Mouse (Mus musculus) embryo, embryonic 10 days (tissue): ENCODE data around the gene Pgrmc1.
"Not testable (repeated sequence)": the region's sequence is repeated elsewhere in the genome, so short reads cannot be mapped to it uniquely, and the experiment has no call there.

Experiments
- DNase-seq: peaks from one replicate; pipeline ENCODE4 v3.0.0-alpha.2; 2015; ENCODE audit warnings: low spot score

The Pgrmc1 gene

DNA sequence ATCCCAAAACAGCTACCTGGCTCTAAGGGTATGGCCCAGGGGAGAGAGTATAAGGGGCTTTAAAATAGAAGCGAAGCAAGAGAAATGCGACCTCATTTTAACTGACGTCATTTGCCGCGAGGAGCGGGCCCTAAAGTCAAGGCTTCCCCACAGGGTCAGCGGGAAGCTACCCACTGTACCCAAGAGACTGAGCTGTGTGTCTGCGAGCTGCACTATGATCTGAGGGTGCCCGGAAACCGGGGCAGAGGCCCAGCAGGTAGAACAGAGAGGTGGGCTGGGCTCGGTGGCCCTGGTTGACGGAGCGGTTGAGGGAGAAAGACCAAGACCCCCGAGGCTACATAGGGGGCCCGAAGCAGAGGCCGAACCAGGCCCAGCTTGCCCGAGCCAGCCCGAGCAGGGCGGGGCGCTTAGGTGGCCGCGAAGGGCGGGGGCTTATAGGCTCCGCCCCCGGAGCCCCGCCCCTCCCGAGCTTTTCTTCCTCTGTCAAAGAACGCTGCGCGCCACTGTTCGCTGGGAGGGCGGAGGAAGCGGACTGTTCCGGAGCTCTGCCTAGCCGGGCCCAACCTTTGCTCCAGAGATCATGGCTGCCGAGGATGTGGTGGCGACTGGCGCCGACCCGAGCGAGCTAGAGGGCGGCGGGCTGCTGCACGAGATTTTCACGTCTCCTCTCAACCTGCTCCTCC lies at the start of gene Pgrmc1:
TSS of gene Pgrmc1 (plus strand) at position 500 of the 683 bp plus-strand sequence.
- DNase-seq, result peak; percentile 79

DNA sequence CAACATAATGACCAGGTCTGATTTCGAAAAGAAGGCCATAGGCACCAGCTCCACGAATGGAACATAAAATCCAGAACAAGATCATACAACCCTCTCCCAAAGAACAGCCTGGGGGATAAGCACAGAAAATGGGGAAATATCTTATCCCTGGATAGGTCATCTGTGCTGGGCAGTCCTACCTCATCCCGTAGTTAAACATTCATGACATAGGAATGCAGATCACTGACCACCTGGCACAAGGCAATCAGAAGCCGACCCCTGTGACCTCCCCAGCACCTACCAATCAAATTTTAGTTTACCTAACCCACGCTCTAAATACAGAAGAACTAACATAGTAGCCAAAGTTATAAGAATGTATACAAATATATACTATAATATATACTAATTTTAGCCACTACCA lies 49.2 kb upstream of the Pgrmc1 start:
- no peak for DNase-seq

- DNase-seq, result peak; percentile 42
Observed at GRCm38 (mm10) chrX:36550906-36551305, 47.1 kb upstream of the Pgrmc1 start.

GRCm38 (mm10) chrX:36551351-36551750 lies 46.7 kb upstream of the Pgrmc1 start:
- no peak for DNase-seq

DNA sequence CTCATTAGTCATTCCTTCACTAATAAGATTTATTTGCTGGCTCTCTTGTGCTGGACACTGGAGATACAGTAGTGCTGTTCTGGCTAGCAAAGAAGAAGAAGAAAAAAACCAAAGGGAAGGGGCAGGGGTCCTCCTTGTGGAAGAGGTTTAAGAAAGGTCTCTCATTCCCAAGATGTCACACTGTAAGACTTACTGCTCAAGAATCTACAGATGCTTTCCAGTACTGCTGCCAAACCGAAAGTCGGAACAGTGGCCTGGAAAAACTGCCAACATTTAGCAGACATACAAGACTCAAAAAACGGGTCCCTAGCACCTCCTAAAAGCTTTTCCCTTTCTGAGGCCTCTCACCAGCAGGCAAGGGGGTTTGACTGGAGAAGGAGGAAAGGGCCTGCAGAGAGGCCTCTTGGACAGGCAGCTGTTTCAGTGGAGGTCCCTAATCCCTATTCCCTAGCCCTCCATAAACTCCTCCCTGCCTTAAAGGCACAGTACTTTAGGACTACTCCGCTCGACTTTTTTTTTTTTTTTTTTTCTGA lies 45.9 kb upstream of the Pgrmc1 start:
- peak; percentile 37 for DNase-seq

DNA sequence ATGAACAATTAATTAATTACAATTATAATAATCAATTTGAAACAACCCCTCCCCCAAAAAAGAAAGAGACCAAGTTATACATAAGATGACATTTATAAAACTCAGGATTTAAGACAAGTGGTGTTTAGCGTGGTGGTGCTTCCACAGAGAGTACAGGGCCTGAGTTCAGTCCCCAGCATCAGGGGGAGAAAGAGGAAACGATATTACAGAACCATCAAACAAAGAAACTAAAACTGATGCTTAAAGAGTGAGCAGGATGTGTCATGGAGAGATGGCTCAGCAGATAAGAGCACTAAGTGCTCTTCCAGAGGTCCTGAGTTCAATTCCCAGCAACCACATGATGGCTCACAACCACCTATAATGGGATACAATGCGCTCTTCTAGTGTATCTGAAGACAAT lies 45.3 kb upstream of the Pgrmc1 start:
- DNase-seq, result no peak

DNA sequence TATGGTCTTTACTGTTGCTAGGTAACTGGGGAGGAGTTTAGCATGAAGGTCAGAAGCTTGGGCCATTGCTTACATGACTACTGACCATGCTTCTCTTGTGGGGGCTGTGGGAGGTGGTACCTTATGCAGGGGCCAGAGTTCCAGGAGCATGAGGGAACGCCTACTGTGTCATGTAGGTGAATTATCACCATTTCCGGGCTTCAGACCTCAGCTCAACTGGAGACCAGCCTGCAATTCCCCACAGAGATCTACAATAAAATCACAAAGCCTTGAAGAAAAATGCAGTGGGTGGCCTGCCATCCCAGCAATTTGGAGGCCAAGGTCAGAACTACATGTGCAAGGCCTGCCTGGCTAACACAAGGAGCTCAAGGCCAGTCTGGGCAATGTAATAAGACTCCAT lies 42.8 kb upstream of the Pgrmc1 start:
- DNase-seq, result not testable (repeated sequence)

DNA sequence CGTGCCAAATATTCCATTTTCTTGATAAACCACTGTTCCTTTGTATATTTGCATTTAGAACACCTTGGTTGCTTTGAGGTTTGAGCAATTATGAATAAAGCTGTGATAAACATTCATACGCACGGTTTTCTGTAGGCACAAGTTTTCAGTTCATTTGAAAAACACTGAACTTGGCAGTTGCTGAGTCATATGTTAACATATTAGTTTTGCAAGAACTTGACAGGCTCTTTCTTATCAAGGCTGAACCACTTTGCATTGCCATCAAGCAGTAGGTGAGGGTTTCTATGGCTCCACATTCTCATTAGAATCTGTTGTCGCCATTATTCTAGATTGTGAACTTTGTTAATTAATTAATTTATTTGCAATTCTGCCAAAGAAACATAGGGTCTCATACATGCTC lies 37.8 kb upstream of the Pgrmc1 start:
- no peak for DNase-seq

DNA sequence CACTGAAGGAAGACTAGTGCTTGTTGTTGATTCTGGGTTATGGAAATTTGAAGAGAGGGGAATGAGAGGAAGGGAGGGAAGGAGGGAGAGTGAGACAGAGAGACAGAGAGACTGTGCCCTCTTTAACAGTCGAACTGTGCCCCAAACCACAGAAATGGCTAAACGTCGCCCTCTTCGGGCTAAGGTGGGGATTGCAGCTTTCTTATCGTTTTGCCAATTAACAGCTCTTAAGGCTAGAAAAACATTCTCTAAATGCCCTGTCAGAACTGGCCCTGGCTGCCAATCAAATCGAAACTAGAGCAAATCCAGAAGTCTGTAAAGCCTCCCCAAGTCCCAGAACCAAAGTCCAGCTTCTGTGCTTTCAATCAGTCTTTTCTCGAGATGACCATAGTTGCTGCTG lies 36.4 kb upstream of the Pgrmc1 start:
- peak; percentile 53 for DNase-seq

DNA sequence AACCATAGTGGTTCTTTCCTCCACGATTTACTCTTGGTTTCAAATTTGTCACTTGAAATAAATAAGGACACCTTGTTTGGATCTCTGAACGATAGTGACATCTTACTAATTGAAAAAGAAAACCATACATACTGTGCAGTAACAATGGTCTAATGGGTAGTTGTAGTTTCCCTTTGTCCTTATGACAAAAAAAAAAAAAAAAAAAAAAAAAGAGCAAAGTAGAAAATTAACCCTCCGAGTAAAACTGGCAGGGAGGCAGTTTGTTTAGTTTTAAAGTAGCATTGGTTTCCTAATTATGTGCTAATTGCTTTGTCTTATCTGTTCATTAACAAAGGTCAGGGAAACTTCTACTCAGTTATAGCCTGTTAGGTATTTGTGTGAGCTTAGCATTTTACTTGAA lies 35.9 kb upstream of the Pgrmc1 start:
- no peak for DNase-seq

DNA sequence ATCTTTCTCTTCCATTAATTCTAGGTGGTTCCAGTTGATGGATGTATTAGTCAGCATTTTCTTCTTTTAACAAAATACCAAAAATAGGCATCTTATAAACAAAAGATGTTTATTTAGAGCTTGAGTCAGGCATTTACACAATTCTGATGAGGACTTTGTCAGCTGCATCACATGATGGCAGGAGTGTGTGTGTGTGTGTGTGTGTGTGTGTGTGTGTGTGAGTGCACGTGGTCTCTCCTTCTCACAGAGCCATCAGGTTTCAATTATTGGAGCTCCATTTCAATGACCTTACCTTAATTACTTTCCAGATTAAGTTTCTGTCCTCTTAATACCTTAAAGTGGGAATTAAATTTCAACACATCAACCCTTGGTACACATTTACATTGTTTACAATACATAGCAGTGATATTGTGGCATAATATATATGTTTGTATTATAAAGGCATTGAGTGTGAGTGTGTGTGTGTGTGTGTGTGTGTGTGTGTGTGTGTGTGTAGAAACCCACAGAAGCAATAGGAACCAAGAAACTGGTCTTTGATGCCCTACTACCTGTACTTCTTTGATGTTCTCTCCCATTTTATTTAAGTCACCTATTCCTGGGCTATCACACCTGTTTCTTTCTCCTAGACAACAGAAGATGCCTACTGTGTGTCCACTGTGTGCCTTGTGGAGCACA lies 11.2 kb upstream of the Pgrmc1 start:
- DNase-seq, result no peak

DNA sequence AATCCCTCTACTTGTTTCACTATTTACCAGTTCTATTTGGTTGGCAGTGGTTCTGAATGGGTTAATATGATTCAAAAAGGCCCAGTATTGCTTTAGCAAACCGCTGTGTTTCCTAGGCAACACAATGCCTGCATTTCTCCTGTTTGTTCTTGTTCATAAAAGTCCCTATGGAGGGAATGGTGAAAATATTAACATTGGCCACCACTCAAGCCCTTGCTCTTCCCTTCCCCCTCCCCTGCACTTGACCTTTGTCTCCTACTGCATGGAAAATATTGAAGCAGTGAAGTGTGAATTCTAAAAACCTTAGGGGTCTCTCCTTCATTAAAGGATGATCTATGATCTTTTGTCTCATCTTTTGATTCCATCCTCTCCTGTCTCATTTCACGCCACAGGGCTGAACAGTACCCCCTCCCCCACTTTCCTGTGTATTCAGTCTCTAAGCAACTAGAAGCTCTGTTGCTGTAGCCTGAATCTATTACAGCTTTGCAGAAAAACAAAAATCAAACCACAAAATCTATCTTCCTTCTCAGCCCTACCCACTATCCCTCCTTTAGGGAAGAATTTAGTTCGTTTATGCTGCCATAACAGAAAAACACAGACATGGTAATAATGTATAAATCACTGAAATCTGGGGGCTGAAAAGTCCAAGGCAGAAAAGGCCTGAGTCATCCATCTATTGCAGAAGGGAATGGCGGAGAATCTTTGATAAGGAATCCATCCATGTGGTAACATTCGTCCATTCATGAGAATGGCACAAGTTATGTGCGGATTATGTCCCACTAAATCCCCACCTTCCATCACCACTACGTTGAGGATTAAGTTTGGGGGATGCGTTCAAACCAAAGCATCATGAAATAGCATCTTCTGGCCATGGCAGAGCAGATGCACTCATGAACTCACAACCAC lies 10.4 kb upstream of the Pgrmc1 start:
- DNase-seq, result no peak

- DNase-seq, result no peak
Observed at GRCm38 (mm10) chrX:36590266-36590665, 7.7 kb upstream of the Pgrmc1 start.

GRCm38 (mm10) chrX:36591120-36591519 lies 6.9 kb upstream of the Pgrmc1 start:
- DNase-seq, result no peak

GRCm38 (mm10) chrX:36591539-36591938 lies 6.5 kb upstream of the Pgrmc1 start:
- no peak for DNase-seq

- DNase-seq, result no peak
Observed at GRCm38 (mm10) chrX:36595247-36595646, 2.8 kb upstream of the Pgrmc1 start.

GRCm38 (mm10) chrX:36596483-36597120 lies 1.4 kb upstream of the Pgrmc1 start:
- DNase-seq, result not testable (repeated sequence)

- DNase-seq, result no peak
Observed at GRCm38 (mm10) chrX:36598390-36598810, 394 bp downstream of the Pgrmc1 start.

- peak; percentile 13 for DNase-seq
Observed at GRCm38 (mm10) chrX:36598861-36599344, 897 bp downstream of the Pgrmc1 start.

DNA sequence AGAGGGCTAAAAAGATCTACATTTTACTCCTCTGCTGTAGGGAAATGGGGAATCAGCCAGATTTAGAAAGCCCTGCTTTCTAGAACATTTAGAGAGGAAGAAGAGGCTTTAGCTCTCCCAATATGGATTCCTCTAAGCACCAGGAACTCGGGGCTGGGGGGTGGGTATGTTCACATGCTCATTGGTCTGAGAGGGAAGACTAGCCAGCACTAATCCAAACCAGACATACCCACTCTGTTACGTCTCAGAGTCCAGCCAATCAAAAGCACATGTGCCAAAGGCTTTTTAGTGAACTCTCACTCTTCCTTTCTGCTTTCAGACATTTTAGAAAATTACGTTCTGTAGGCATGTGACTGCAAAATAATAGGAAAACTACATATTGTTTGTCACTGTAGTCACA lies 1.6 kb downstream of the Pgrmc1 start:
- peak; percentile 43 for DNase-seq

DNA sequence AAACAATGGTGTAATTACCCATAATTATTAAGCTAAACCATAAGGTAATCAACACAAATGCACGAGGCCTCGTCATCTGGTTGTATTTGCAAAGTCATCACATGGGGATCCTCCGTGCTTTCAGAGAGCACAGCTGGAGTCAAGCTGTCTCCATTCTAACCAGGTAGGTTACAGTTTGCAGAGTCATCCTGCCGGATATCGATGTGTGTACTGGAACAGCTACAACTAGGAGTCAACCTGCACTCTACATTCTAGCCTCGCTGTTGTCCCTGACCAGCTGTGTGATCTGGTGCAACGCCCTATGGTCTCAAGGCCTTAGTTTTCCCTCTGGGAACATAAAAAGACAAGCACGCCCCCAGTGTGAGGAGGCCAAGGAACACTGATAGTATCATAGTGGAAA lies 2.1 kb downstream of the Pgrmc1 start:
- DNase-seq, result peak; percentile 4

DNA sequence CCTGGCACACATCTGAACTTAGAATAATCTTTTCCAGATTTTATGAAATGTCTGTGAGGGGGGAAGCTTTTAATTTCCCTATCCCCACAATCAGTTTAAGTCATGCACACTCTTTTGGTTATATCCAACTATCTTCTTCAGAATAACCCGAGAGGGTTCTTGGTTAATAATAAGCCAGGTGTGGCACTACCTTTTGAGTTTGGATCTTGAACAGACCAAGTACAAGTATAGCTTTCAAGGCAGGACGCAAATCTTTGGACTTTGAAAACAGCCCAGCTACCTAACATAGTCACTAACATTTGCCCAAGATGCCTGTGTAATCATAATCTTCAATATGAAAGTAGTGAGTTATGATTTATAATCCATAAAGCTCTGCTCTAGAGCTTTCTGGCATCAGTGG lies 4.9 kb downstream of the Pgrmc1 start:
- no peak for DNase-seq
